Mouse (Mus musculus) colon, adult 2 months (tissue): ENCODE data around the gene Nwd1. TPM values are rescaled to one million over a fixed set of nuclear protein-coding genes. Genes with fewer than 3 reads are reported as not detected.

Experiments
- polyA plus RNA-seq: library from polyadenylated mRNA; depleted of rRNA; stranded (reverse); fragments of >200 nt; gene quantifications from 2 replicates; pipeline ENCODE4 v1.2.3, GENCODE M21; 2012; rRNA removed

The Nwd1 gene
- 0.05 and 0.21 TPM in 2 replicates for polyA plus RNA-seq

GRCm38 (mm10) chr8:72646060-72646767, at the start of gene Nwd1:
Gene Nwd1 (plus strand): TSS chr8:72646711.

GRCm38 (mm10) chr8:72722769-72723650, 76.5 kb downstream of the Nwd1 start, which contains the start of gene Sin3b:
Gene Sin3b (plus strand): TSS chr8:72723285.

GRCm38 (mm10) chr8:72761322-72762051, 115.0 kb downstream of the Nwd1 start, which contains the start of gene F2rl3:
Gene F2rl3 (plus strand): TSS chr8:72761880.

Other genes with a start within 250 kb of the Nwd1 start
- gene Eps15l1, start 225.3 kb upstream of the Nwd1 start, polyA plus RNA-seq = 31.4 and 33.2 TPM in 2 replicates
- 0.15 TPM in 1 of 2 replicates, not detected in the other for gene Calr3, start 202.8 kb upstream of the Nwd1 start, polyA plus RNA-seq
- 5.4 and 5.9 TPM in 2 replicates for gene 1700030K09Rik, start 202.8 kb upstream of the Nwd1 start, polyA plus RNA-seq
- gene Cherp, start 171.5 kb upstream of the Nwd1 start, polyA plus RNA-seq = 33.3 and 44.0 TPM in 2 replicates
- gene Slc35e1, start 154.1 kb upstream of the Nwd1 start, polyA plus RNA-seq = 118 and 161 TPM in 2 replicates
- gene Med26, start 98.4 kb upstream of the Nwd1 start, polyA plus RNA-seq = 14.3 and 15.0 TPM in 2 replicates
- gene Smim7, start 75.6 kb upstream of the Nwd1 start, polyA plus RNA-seq = 30.8 and 33.2 TPM in 2 replicates
- 15.3 and 25.1 TPM in 2 replicates for gene Tmem38a, start 74.7 kb upstream of the Nwd1 start, polyA plus RNA-seq
- gene Sin3b, start 76.6 kb downstream of the Nwd1 start, polyA plus RNA-seq = 102 and 120 TPM in 2 replicates
- gene F2rl3, start 115.2 kb downstream of the Nwd1 start, polyA plus RNA-seq = 7.0 and 9.4 TPM in 2 replicates